Mouse (Mus musculus) erythroblast, embryonic 14.5 days (primary cell): Measurements from ENCODE around the gene Itga9. TPM values are rescaled to one million over a fixed set of nuclear protein-coding genes. Genes with fewer than 3 reads are reported as not detected.

Source experiments
- H3K27me3 ChIP-seq: 2 replicates; pipeline ENCODE4 v1.6.1; 2012; ENCODE audit warnings: inconsistent platforms; ENCODE audit not compliant: control insufficient read depth
- H3K36me3 ChIP-seq: 2 replicates; pipeline ENCODE4 v1.6.1; 2012; ENCODE audit warnings: mild to moderate bottlenecking, inconsistent platforms; ENCODE audit not compliant: control insufficient read depth
- H3K4me1 ChIP-seq: 2 replicates; pipeline ENCODE4 v1.6.1; 2012; ENCODE audit warnings: inconsistent platforms; ENCODE audit not compliant: control insufficient read depth
- H3K4me3 ChIP-seq: replicated peaks from 2 replicates; pipeline ENCODE3; 2012; ENCODE audit warnings: moderate library complexity, mild to moderate bottlenecking, inconsistent platforms
- H3K9me3 ChIP-seq: 2 replicates; pipeline ENCODE4 v1.6.1; 2012; ENCODE audit warnings: low read length, inconsistent platforms, mixed read lengths; ENCODE audit not compliant: control insufficient read depth
- GATA1 ChIP-seq: IDR thresholded peaks from 2 replicates; pipeline ENCODE4 v1.6.1; 2012; ENCODE audit warnings: low read length, inconsistent platforms, mixed read lengths
- TAL1 ChIP-seq: IDR thresholded peaks from 3 replicates; pipeline ENCODE4 v1.6.1; 2012; ENCODE audit warnings: low read length, inconsistent platforms, mixed read lengths
- polyA plus RNA-seq: library from polyadenylated mRNA; stranded (reverse); fragments of >175 nt; gene quantifications from 2 replicates; pipeline ENCODE4 v1.2.3, GENCODE M21; 2012

Itga9 gene
- polyA plus RNA-seq, 1 experiment, result under 0.01 TPM

DNA sequence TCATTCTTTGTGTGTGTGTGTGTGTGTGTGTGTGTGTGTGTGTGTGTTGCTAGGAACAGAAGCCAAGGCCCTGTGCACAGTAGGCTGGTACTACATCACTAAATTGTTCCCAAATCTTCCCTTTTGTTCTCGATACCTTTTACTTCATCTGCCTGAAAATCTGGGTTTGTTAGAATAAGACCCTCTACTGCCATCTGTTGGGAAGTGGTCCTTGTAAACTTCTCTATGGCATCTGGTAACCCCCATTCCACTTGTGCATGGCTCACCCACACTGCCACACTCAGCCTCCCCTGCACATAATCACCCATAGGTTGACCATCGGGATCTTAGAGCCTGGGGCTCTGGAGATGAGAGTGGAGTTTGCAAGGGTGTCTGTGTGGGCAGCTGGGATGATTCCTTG is 288.6 kb downstream of the Itga9 start:
- Histone ChIP-seq H3K4me3 (no peak overlapping the region), H3K36me3 (no peaks in the 10 kb centered on the region), H3K27me3 (no peaks in the 10 kb centered on the region), H3K9me3 (no peaks in the 10 kb centered on the region), H3K4me1 (peaks cover 2% of the 10 kb centered on the region; the same call in 1 of the 2 replicates)
- no peak for TF ChIP-seq GATA1
- no peak for TF ChIP-seq TAL1

- no peak overlapping the region for H3K4me3 ChIP-seq
- no peaks in the 10 kb centered on the region for H3K9me3 ChIP-seq
- no peak for TF ChIP-seq TAL1
- no peak for TF ChIP-seq GATA1
- no peaks in the 10 kb centered on the region for H3K27me3 ChIP-seq
- peaks cover 2% of the 10 kb centered on the region; the same call in 1 of the 2 replicates for H3K4me1 ChIP-seq
- no peaks in the 10 kb centered on the region for H3K36me3 ChIP-seq
Observed at GRCm38 (mm10) chr9:118900677-118901076, 294.2 kb downstream of the Itga9 start.

- TF ChIP-seq GATA1, result no peak
- no peak for TF ChIP-seq TAL1
- H3K4me3 ChIP-seq, result no peak overlapping the region
- H3K36me3 ChIP-seq, result no peaks in the 10 kb centered on the region
- peaks cover 2% of the 10 kb centered on the region; the same call in 1 of the 2 replicates for H3K4me1 ChIP-seq
- no peaks in the 10 kb centered on the region for H3K27me3 ChIP-seq
- no peaks in the 10 kb centered on the region for H3K9me3 ChIP-seq
Observed at GRCm38 (mm10) chr9:118901917-118902316, 295.4 kb downstream of the Itga9 start.

GRCm38 (mm10) chr9:118907934-118908620 is 301.6 kb downstream of the Itga9 start:
- H3K36me3 ChIP-seq, result no peaks in the 10 kb centered on the region
- H3K27me3 ChIP-seq, result no peaks in the 10 kb centered on the region
- H3K9me3 ChIP-seq, result no peaks in the 10 kb centered on the region
- no peak overlapping the region for H3K4me3 ChIP-seq
- H3K4me1 ChIP-seq, result no peaks in the 10 kb centered on the region
- no peak for TF ChIP-seq GATA1
- no peak for TF ChIP-seq TAL1

- no peaks in the 10 kb centered on the region for H3K36me3 ChIP-seq
- H3K9me3 ChIP-seq, result 0 out of 2 replicates have a peak, but pooled peaks cover 2% of the 10 kb centered on the region
- H3K4me1 ChIP-seq, result no peaks in the 10 kb centered on the region
- no peak overlapping the region for H3K4me3 ChIP-seq
- H3K27me3 ChIP-seq, result no peaks in the 10 kb centered on the region
- TF ChIP-seq TAL1 (no peak), GATA1 (no peak)
Observed at GRCm38 (mm10) chr9:118913048-118913447, 306.6 kb downstream of the Itga9 start.

GRCm38 (mm10) chr9:118913613-118914012 is 307.1 kb downstream of the Itga9 start:
- Histone ChIP-seq H3K36me3 (no peaks in the 10 kb centered on the region), H3K27me3 (no peaks in the 10 kb centered on the region), H3K4me1 (no peaks in the 10 kb centered on the region), H3K4me3 (no peak overlapping the region), H3K9me3 (0 out of 2 replicates have a peak, but pooled peaks cover 2% of the 10 kb centered on the region)
- TF ChIP-seq TAL1 (no peak), GATA1 (no peak)

DNA sequence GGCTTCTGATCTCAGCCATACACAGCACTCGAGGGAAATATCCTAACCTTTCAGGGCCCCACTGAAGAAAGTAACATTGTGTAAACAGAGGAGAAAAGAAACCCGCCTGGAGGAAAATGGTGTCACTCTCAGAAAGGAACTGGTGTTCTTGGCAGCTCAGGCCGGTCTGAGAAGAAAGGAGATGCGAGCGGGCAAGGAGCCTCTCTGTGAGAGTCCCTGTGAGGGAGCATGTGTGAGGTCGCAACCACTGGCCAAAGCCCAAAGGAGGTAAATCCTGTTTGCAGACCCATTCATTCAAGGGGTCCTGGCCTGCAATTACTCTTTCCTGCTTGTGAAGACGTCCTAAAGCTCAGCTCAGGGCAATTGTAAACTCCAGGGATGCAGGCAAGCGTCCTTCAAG is 308.1 kb downstream of the Itga9 start:
- H3K27me3 ChIP-seq, result no peaks in the 10 kb centered on the region
- 0 out of 2 replicates have a peak, but pooled peaks cover 2% of the 10 kb centered on the region for H3K9me3 ChIP-seq
- H3K4me1 ChIP-seq, result no peaks in the 10 kb centered on the region
- H3K4me3 ChIP-seq, result no peak overlapping the region
- no peak for TF ChIP-seq GATA1
- no peak for TF ChIP-seq TAL1
- no peaks in the 10 kb centered on the region for H3K36me3 ChIP-seq

GRCm38 (mm10) chr9:118915290-118915689 is 308.8 kb downstream of the Itga9 start:
- H3K4me3 ChIP-seq, result no peak overlapping the region
- no peak for TF ChIP-seq TAL1
- H3K27me3 ChIP-seq, result no peaks in the 10 kb centered on the region; the same call in 1 of the 2 replicates
- H3K9me3 ChIP-seq, result 0 out of 2 replicates have a peak, but pooled peaks cover 2% of the 10 kb centered on the region
- H3K36me3 ChIP-seq, result no peaks in the 10 kb centered on the region
- H3K4me1 ChIP-seq, result no peaks in the 10 kb centered on the region

DNA sequence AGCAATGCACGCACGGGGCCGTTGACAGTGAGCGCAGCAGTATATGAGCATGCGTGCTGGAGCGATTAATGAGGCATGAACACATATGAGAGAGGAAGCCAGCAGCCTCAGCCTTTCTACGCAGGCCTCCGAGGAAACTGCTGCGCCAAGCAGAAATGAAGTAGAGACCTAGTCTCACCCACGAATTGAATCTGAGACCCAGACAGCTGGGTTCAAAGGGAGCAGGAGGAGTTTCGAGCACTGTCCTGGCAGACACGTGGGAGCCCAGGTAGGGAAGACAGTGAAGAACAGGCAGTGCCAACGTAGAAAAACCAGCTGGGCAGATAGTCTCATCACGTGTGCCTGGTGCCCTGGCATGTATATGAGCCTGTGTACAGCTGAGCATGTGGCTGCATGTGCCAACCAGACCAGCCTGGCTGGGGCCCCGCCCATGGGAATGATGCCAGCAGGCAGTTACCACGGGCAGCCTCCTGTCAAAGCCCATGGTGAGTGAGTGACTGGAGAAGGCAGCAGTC is 313.2 kb downstream of the Itga9 start:
- TF ChIP-seq TAL1 (no peak), GATA1 (no peak)
- Histone ChIP-seq H3K4me1 (peaks cover 3% of the 10 kb centered on the region), H3K36me3 (no peaks in the 10 kb centered on the region), H3K27me3 (peaks cover 10% of the 10 kb centered on the region), H3K9me3 (0 out of 2 replicates have a peak, but pooled peaks cover 2% of the 10 kb centered on the region), H3K4me3 (no peak overlapping the region)
